Mouse (Mus musculus) embryonic stem cell, embryonic (primary cell): ENCODE measurements at regions not wholly inside any gene's neighbourhood (a gene's known extent, or its start where the extent isn't known, plus 50 kb on each side); places are given as distances from the start of the nearest gene placed in this dataset.

Source experiments
- CTCF ChIA-PET, 4 experiments: fragments of 300-600 bp in 2 of 4; fragments of 350-600 bp in 2 of 4; sonication (Branson Sonifier 250); formaldehyde crosslinking; loops; one replicate each; lab custom pipeline; 2022; ENCODE audit warnings: inconsistent platforms in 2 of 4; lab: Charles Lee
- POLR2A ChIA-PET, 4 experiments: fragments of 300-600 bp in 2 of 4; fragments of 350-600 bp in 2 of 4; sonication (Branson Sonifier 250); formaldehyde crosslinking; loops; one replicate each; lab custom pipeline; 2022; ENCODE audit warnings: antibody characterized with exemption in 4 of 4, inconsistent platforms in 1 of 4; lab: Charles Lee

DNA sequence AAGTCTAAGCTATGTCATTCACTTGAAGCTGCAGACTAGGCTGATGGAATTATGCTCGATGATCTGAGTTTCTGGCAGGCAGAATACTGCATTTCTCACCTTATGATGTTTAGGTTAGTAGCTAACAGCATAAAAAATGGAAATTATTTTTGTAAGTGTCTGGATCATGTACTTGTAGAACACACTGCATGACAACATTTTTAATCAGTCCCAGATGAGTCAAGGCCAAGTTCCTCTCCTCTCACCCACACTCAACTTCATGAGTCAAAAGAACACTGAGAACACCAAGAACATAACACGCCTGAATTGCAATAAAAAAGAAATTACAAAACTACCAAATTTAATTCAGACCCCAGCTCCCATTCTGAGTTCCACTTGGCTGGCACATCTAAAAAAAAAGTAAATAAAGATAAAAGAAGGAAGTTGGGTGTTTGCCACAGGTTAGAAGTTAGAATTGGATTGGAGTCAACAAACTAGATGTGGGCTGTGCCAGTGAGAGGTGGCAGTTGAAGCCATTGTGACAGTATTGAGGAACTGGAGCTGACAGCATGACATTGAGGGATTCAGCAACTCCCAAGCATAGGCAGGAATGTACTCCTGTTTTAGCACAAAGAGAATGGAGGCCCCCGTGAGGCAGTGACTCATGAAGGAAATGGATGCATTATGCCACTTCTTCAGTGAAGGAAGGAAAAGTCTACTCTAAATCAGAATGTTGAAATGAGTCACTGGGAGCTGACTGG, 222.8 kb upstream of the 4931408C20Rik start:
- ChIA-PET POLR2A (no interaction called here), CTCF (no interaction called here)

GRCm38 (mm10) chr1:26902306-26902705, 215.0 kb upstream of the 4931408C20Rik start:
- ChIA-PET CTCF (no interaction called here), POLR2A (no interaction called here)

DNA sequence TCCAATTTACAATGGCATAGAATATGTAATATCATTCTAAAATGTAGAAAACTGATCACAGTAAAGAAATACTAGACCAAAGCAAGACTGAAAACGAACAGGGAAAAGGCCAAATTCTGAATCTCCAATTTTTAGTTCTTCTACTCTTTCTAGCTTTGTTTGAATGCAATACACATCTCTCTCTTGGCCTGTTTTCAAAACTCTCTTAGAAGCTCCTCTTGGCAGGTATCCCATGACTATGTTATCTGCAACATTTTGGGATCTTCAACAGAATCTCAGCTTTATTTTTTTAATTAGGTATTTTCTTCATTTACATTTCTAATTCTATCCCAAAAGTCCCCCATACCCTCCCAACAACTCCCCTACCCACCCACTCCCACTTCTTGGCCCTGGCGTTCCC, 170.2 kb upstream of the 4931408C20Rik start:
- POLR2A ChIA-PET = interaction anchor here in 1 of 4 experiments (0.6 kb wide), 1 partner anchor 485 kb away, joined by 3 read pairs; no protein-coding TSS in a partner anchor
- CTCF ChIA-PET = no interaction called here

- CTCF ChIA-PET = no interaction called here
- POLR2A ChIA-PET = no interaction called here
These were observed 166.5 kb upstream of the 4931408C20Rik start for GRCm38 (mm10) chr1:26853802-26854201.

- POLR2A ChIA-PET = no interaction called here
- CTCF ChIA-PET = no interaction called here
These were observed 122.0 kb upstream of the 4931408C20Rik start for GRCm38 (mm10) chr1:26809259-26809658.

DNA sequence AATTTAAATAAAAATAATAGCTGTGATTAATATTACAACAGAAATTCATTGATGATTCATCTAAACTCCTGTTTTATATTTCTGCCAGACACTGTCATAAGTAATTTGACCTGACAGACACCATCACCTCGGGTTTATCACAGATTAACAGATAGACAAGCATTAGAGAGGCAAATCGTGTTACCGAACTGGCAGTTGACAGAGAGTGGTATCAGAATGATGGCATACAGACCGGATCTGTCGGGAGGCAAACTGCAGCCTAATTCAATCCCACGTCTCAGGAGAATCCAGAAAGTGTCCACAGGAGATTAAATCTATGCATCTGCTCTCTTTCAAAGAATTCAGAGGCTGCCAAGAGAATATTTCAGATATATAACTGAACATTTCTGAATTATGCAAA, 77.8 kb upstream of the 4931408C20Rik start:
- ChIA-PET CTCF (no interaction called here), POLR2A (no interaction called here)
